Mouse (Mus musculus) layer of hippocampus, adult 11-12 months (tissue): Measurements from ENCODE around the gene Gm21961.
"Not testable (repeated sequence)": the region's sequence is repeated elsewhere in the genome, so short reads cannot be mapped to it uniquely, and the experiment has no call there.

ENCODE experiments used
- DNase-seq: peaks from one replicate; pipeline ENCODE4 v3.0.0; 2022; ENCODE audit warnings: low spot score

Gene Gm21961

GRCm38 (mm10) chr15:65014804-65015203 lies at the start of gene Gm21961:
Gene Gm21961, minus strand, starts transcription at chr15:65014904.
- no peak for DNase-seq

GRCm38 (mm10) chr15:65041999-65042398 lies 27.3 kb upstream of the Gm21961 start:
- DNase-seq: no peak

DNA sequence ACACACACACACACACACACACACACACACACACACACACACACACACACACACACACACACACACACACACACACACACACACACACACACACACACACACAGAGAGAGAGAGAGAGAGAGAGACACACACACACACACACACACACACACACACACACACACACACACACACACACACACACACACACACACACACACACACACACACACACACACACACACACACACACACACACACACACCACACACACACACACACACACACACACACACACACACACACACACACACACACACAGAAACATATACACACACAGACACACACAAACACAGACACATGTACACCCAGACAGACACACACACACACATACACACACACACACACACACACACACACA lies 24.5 kb upstream of the Gm21961 start:
- not testable (repeated sequence) for DNase-seq

DNA sequence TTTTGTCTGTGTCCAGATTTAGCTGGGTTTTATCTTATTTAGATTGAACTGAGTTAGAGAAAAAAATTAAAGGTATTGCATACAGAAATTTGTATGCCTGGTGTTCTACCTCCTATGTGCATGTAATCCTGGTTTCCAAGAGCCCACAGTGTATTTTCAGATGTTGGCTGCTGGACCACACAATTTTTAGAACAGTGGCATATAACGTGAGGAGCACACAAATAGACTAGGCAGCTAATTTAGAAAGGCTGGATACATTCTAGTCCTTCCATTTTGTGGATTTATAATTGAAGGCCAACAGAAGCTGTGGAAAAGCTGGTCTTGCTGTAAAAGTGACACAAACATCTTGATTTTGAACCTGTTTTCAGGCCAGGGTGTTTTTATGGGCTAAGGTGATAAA lies 3.3 kb upstream of the Gm21961 start:
- no peak for DNase-seq

GRCm38 (mm10) chr15:65006177-65006576 lies 8.5 kb downstream of the Gm21961 start:
- peak; percentile 12 for DNase-seq

GRCm38 (mm10) chr15:64994498-64994897 lies 20.2 kb downstream of the Gm21961 start:
- DNase-seq: no peak

- DNase-seq: no peak
Observed at GRCm38 (mm10) chr15:64979976-64980375, 34.7 kb downstream of the Gm21961 start.

- DNase-seq: peak; percentile 29
Observed at GRCm38 (mm10) chr15:64976044-64976805, 38.5 kb downstream of the Gm21961 start.
